Mouse (Mus musculus) adrenal gland, postnatal 14 days (tissue): ENCODE measurements around the gene Tmem231. TPM values are rescaled to one million over a fixed set of nuclear protein-coding genes. Genes with fewer than 3 reads are reported as not detected.
A peak's percentile ranks its signal among the peaks of the same experiment; 100 is the strongest.

Experiments used
- DNase-seq: peaks from one replicate; pipeline ENCODE4 v3.0.0; 2021; ENCODE audit warnings: mixed read lengths
- long read RNA-seq, 2 experiments: library from polyadenylated mRNA; stranded (forward); transcript quantifications; one replicate each; pipeline ENCODE4 v2.0.0; 2021
- total RNA-seq: library from RNA; stranded (reverse); gene quantifications from 2 replicates; pipeline ENCODE4 v1.2.3, GENCODE M21; 2021

Tmem231 gene
- total RNA-seq, result 5.3 and 5.5 TPM in 2 replicates
- long read RNA-seq, experiment 1, transcript Tmem231-201 (7 exons, 2,984 nt), result major isoform, 5 of 8 reads
- long read RNA-seq, experiment 1, partial matches to known transcripts, result 0 of 8 reads
- long read RNA-seq, experiment 1, other reads (novel, unspliced or antisense), result 3 of 8 reads
- long read RNA-seq, experiment 2, partial matches to known transcripts, result 1 of 5 reads
- long read RNA-seq, experiment 2, other reads (novel, unspliced or antisense), result 1 of 5 reads

DNA sequence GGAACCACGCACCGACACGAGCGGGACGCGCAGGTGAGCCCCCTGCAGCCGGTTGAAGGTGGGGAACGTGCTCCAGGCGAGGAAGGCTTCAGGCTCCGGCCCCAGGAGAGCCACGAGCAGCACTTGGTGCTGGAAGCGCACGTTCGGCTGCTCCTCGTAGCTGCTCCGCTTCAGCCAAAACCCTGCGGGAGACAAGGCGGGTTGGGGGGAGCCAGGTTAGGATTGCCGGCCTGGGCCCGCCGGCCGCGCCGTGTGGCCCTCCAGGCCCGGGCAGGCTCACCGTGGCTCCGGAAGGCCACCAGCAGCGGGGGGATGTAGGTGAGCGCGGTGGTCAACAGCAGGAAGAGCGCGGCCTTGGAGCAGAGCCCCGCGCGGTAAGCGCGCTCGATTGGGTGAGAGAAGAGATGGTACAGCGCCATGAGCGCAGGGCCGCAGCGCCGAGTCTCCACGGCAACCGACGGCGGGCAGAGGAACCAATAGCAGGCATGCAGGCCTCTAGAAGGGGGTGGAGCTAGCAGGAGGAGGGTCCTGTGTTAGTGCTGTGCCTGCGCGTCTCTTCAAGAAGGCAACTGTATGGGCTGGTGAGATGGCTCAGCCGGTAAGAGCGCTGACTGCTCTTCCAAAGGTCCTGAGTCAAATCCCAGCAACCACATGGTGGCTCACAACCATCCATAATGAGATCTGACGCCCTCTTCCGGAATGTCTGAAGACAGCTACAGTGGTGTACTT lies at the start of gene Tmem231:
TSS of gene Tmem231 (minus strand) at position 534 of the 729 bp plus-strand sequence.
- DNase-seq, result peak; percentile 94

GRCm38 (mm10) chr8:111982116-111982515 lies 48.4 kb upstream of the Tmem231 start:
- DNase-seq, result no peak

DNA sequence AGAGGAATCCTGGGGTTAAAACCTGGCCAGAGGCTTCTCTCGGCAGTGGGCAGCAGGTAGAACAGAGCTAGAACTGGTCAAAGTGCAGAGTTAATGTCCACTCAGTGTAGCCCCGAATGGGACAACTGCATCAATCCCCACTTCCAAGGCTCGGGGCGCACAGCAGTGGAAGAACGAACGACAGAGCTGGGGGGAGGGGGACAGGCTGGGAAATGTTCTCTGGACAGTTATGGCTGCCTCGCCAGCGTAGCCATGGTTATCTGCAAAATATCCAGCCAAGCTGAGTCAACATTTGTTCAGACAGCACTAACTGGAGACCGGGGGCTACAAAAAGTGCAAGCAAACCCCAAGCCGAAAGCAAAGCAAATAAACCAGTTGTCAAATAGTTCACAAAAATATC lies 44.5 kb upstream of the Tmem231 start:
- no peak for DNase-seq

- DNase-seq, result no peak
Observed at GRCm38 (mm10) chr8:111976326-111976725, 42.6 kb upstream of the Tmem231 start.

- DNase-seq, result no peak
Observed at GRCm38 (mm10) chr8:111975706-111976105, 42.0 kb upstream of the Tmem231 start.

GRCm38 (mm10) chr8:111974138-111974537 lies 40.5 kb upstream of the Tmem231 start:
- DNase-seq, result no peak

GRCm38 (mm10) chr8:111968991-111969390 lies 35.3 kb upstream of the Tmem231 start:
- no peak for DNase-seq

DNA sequence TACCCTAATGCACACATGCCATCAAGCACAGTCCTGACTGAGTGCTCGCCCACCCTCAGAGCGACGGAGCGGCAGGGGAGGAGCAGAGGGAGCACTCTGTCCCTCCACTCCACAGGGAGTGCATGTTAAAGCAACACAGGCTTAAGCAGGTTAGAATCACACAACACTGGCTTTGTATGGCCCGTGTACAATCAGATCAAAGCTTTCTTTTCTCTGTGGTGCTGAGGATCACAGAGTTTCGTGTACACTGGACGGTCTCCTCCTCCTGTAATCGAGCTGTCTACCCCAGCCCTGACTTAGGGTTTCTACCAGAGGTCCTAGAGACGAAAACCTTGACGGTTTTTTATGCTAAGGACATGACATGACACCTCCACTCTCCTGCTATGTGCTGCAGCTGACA lies 34.9 kb upstream of the Tmem231 start:
- no peak for DNase-seq

DNA sequence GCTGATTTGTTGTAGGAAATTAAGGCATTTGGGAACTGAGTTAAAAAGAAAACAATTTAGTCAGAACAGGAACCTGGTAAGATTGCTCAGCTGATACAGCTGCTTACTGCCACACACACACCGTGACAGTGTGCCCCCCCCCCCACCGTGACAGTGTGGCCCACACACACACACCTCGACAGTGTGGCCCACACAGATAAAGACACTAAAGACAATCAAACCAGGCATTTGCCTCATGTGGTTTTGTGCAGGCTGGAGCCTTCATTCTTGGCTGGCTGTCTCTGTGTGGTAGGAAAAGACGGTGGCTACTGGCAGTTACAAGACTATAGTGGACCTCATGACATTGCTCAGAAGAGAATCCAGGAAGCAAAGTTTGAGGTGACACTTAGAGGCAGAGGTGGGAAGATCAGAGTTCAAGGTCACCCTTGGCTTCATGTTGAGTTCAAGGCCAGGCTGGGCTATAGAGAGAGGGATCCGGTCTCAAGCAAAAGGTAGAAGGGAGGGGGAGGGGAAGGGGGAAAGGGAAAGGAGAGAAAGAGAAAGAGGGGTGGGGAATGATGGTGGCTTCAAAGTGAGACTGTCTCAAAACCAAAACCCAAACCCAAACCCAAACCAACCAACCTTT lies 33.7 kb upstream of the Tmem231 start:
- no peak for DNase-seq

GRCm38 (mm10) chr8:111964849-111965561 lies 31.3 kb upstream of the Tmem231 start:
- no peak for DNase-seq

DNA sequence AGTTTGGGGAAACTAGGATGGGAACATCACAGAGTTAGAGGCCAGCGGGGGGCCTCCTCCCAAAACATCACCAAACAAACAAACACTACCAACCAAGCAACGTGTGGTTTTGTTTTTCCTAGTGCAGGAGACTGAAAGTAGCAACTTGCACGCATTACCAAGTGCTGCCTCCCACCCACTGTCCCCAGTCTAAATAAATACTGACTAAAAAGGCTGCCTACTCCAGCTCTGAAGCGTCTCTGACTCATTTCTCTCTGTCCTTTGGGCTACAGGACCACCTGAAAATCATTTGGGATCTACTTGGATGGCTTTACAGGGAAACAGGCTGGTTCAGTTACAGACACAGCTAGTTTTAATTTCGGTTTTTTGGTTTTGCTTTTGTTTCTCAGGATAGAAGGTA lies 30.7 kb upstream of the Tmem231 start:
- DNase-seq, result no peak

DNA sequence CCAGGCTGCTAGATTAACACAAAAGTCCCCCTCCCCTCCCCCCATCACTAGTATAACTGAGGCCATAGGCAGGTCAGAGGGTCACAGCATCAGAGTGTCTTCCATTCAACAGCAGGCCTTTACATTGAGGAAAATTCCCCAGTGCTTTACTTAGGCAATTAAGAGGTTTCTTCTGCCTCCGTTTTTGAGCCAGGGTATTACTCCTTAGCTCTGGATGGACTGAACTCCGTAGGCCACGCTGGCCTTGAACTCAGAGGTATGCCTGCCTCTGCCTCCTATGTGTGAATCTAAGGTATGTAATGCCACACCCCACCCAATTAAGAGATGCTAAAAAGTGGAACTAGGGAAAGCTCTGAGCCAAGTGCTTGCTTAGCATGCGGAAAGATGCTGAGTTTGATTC lies 29.9 kb upstream of the Tmem231 start:
- DNase-seq, result no peak

- peak; percentile 28 for DNase-seq
Observed at GRCm38 (mm10) chr8:111963091-111963490, 29.4 kb upstream of the Tmem231 start.

- no peak for DNase-seq
Observed at GRCm38 (mm10) chr8:111962589-111962988, 28.9 kb upstream of the Tmem231 start.

GRCm38 (mm10) chr8:111961330-111961729 lies 27.6 kb upstream of the Tmem231 start:
- no peak for DNase-seq

DNA sequence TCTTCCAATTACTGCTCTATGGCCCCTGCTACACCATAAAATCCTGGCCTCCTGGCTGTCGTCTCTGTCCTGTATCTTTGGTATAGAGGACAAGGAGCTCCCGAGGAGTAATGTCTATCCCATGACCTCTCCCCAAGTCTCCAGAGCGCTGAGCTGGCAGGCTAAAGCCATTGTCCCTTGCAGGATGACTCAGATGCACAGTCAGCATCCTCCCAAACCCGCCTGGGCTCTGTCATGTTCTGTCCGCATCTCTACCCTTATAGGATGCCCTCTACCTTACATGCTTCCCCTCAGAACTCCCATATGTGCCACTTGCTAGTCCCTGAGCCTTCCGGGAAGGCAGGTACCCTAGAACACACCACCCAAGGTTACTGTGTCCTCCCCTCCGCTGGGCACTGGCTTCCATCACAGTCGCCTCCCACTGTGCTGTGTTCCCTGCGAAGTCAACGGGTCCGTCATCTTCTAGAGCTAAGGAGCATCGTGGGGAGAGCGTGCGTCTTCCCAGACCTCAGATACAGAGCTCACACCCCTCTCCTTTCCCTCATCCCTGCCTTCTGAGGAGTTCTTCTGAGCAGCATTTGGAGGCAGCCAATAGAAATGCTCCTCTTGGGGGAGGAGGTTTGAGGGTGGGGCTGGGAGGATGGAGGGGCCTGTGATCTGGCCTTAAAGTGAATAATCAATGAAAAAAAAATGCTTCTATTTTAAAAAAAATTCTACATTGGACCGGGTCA lies 27.1 kb upstream of the Tmem231 start:
- peak; percentile 15 for DNase-seq

- DNase-seq, result no peak
Observed at GRCm38 (mm10) chr8:111957231-111957630, 23.6 kb upstream of the Tmem231 start.

- no peak for DNase-seq
Observed at GRCm38 (mm10) chr8:111955879-111956278, 22.2 kb upstream of the Tmem231 start.

GRCm38 (mm10) chr8:111954844-111955594 lies 21.3 kb upstream of the Tmem231 start:
- DNase-seq, result no peak

- DNase-seq, result no peak
Observed at GRCm38 (mm10) chr8:111951936-111952335, 18.3 kb upstream of the Tmem231 start.

GRCm38 (mm10) chr8:111951317-111951716 lies 17.6 kb upstream of the Tmem231 start:
- no peak for DNase-seq
